Mouse (Mus musculus) heart, adult 10 weeks (tissue): ENCODE measurements around the gene Lrrd1. TPM values are rescaled to one million over a fixed set of nuclear protein-coding genes. Genes with fewer than 3 reads are reported as not detected.

Experiments
- polyA plus RNA-seq: library from polyadenylated mRNA; stranded (reverse); fragments of 350-450 nt; fragmentation: Illumina TruSeq; extraction: RNeasy Lipid Tissue Mini Kit (QIAGEN cat#74804); gene quantifications from one replicate; pipeline ENCODE4 v1.2.3, GENCODE M21; 2014; ENCODE audit warnings: low read depth, low replicate concordance

Lrrd1 gene
- polyA plus RNA-seq, result not detected

DNA sequence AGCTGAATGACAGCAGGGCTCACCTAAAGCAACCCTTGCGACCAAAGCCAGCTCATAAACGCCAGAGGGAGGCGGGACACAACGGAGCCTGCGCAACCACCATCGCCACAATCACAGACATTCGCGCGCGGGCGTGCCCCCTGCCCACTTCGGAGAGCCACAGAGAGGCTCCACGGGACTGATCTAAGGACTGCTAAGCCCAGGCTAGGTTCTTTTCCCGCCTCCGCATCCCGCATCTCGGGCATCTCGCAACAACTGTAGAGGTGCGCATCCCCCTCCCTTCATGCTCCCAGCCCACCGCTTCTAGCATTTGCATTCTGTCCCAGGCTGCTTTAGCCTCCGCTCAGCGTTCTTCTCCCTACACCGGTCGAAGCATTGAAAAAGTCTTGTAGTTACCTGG is at the start of gene Lrrd1:
Gene Lrrd1 (plus strand): TSS at position 148 of the 400 bp plus-strand sequence.

DNA sequence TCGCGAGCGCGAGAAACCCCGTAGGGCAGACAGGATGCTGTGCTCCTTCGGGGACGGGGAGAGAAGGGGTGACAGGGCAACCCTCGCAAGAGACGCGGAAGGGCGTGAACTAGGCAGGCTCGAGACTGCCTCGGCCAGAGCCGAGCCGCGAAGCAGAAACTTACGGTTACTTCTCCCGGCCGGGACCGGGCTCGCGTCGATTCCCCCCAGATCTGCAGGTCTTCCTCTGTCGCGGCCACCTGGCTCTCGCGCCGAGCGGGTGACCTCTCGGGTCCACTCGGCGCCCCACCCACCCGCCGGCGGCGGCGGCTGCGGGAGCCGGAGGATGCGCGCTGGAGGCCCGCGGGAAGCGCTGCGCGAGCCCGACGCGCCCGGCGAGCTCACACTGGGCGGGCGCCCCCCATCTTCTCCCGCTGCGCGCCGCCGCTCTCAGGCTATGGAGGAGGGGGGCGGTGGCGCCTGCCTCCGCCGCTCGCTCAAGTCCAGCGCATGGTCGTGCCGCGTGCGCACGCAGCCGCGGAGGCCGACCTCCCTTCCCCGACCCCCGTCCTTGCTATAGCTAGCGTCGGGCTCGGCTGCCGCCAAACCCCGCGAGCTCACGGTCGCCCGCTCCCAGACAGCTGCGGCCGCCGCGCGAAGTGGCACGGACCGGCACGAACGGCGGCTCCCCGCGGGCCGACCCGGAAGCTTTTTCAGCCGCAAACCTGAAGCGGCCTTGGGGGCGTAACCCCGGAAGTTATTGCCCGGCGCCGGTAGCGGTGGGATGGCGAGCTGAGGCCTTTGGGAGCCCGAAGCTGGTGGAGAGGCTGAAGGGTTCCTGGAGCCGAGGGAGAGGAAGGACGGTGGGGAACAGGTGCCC is 42.3 kb upstream of the Lrrd1 start, which contains the start of the genes Ankib1 and Krit1:
Gene Ankib1 (minus strand): TSS at position 493 of the 859 bp plus-strand sequence.
Gene Krit1 (plus strand): TSS at position 752 of the 859 bp plus-strand sequence.

DNA sequence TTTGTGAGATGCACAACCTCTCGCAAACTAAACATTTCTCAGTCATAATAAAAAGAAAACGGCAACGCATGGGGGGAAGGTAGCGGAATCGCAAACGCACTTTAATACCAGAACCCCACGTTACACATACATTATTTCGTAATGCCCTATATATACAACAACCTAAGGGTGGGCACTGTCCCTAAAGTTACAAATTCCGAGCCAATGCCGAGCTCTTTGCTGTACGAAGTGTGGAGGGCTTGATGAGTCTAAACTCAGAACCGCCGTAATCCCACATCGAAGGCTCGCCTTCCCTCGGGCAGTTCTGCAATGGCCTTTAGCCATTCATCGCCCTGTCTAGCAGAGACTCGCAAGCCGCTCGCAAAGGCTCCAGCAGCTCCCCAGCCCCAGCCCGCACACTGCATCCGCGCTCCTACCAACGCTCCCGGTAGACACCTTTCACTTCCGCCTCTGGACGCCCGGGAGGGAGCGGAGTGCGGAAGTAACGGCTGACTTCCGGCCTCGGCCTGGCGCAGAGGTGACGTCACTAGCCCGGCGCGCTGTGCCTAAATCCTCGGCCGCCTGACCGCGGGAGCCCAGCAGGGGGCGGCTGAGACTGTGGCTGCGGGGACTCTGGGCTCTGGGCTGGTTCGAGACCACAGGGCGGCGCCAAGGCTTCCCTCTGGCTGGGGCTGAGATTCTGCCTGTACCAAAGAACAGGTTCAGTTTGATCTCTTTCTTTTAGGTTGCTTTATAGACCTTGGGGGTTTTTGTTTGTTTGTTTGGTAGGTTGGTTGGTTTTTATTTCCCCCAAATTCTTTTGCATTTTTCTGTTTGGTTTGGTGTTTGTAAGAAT is 48.7 kb downstream of the Lrrd1 start, which contains the start of gene Mterf1a:
Gene Mterf1a (minus strand): TSS at position 475 of the 835 bp plus-strand sequence.

Other genes starting within 250 kb of the Lrrd1 start
- gene Pex1, start 249.1 kb upstream of the Lrrd1 start, polyA plus RNA-seq, result 15.8 TPM
- 6.6 TPM for gene Rbm48, start 248.6 kb upstream of the Lrrd1 start, polyA plus RNA-seq
- gene Tmbim7, start 194.0 kb upstream of the Lrrd1 start, polyA plus RNA-seq, result not detected
- 103 TPM for gene Gatad1, start 188.0 kb upstream of the Lrrd1 start, polyA plus RNA-seq
- gene Ankib1, start 42.2 kb upstream of the Lrrd1 start, polyA plus RNA-seq, result 8.7 TPM
- 33.8 TPM for gene Krit1, start 42.0 kb upstream of the Lrrd1 start, polyA plus RNA-seq
- 2.8 TPM for gene Mterf1a, start 48.8 kb downstream of the Lrrd1 start, polyA plus RNA-seq
- 22.9 TPM for gene Akap9, start 82.9 kb downstream of the Lrrd1 start, polyA plus RNA-seq